Mouse (Mus musculus) neural tube, embryonic 10.5 days (tissue): ENCODE data around the gene Oprl1.

Experiments
- DNase-seq: peaks from one replicate; pipeline ENCODE4 v3.0.0-alpha.2; 2017; ENCODE audit warnings: low spot score; ENCODE audit errors: extremely low spot score

The Oprl1 gene

DNA sequence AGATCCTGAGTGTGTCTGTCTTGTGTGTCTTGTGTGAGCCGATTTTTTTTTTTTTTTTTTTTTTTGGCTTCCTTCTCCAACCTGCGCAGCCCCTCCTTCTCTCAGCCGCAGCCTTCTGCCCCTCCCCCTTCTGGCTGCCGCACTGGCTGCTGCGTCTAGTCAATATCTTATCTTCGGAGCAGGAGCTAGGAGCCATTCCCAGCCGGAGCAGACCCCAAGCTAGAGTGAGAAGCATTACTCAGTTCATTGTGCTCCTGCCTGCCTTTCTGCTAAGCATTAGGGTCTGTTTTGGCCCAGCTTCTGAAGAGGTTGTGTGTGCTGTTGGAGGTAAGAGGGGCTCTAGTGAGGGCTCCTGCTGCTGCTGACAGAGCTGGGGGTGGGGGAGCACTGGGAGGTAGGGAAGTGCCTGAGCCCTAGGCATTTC is at the start of gene Oprl1:
Gene Oprl1, plus strand, starts transcription at position 114 of the 424 bp plus-strand sequence.
- DNase-seq, result no peak

DNA sequence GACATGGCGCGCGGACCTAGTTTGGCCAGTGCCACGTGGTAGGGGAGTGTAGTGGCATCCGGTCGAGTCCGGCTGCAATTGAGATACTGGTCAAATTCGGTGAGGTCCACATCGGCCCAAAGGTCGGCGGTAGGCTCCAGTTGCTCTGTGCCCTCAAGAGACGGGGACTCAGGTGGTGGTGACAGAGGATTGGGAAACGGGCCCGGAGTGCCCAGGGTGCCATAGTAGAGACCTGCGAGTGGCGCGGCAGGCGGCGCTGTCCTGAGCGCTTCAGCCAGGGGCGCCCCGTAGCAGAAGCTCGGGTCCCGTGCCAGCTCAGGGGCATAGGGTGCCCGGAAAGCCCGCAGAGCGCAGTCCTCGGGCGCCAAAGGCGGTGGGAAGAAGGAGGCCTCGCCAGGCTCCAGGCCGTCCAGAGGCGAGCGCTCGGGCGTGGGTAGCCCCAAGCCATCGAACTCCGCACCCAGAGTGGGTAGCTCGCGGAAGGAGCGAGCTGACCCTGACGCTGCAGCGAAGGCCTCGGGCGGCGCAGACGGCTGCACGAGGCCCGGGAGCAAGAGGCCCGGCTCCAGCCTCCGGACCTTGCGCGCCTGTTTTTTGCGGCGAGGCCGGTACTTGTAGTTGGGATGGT is 44.4 kb upstream of the Oprl1 start:
- DNase-seq, result peak; percentile 52

DNA sequence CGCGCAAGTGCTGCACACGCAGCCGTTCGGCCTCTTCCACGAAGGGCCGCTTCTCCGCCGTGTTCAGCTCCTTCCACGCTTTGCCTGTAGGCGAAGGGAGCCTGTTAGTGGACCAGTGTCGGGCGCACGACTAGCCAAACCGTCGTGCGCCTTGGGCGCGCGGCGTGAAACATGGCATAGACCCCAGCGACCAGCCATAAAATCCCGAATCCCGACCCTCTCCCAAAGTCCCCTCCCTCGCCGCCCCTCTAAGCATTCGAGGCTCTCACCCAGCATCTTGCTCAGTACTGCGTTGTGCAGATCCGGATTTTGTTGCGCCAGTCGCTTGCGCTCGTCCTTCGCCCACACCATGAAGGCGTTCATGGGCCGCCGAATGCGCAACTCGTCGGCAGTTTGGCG is 43.9 kb upstream of the Oprl1 start:
- DNase-seq, result no peak

DNA sequence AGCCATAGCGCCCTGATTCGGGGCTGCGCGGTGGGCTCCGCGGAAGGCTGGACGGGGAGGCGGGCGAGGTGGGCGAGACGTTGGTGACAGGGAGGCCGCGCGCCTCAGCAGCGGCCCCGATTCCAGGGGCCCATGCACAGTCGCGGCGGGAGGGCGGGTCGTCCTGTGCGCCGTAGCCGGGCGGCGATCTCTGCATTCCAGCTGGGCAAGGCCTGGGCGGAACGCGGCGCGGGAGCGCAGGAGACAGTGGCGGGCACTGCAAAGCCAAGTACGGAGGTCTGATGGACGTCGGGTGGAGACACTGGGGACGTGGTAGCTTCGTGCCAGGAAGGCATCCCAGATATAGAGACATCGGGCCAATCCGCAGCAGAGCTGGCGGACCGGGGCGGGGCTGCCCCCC is 43.5 kb upstream of the Oprl1 start, which contains the start of gene Sox18:
Gene Sox18, minus strand, starts transcription at position 315 of the 400 bp plus-strand sequence.
- DNase-seq, result peak; percentile 58

DNA sequence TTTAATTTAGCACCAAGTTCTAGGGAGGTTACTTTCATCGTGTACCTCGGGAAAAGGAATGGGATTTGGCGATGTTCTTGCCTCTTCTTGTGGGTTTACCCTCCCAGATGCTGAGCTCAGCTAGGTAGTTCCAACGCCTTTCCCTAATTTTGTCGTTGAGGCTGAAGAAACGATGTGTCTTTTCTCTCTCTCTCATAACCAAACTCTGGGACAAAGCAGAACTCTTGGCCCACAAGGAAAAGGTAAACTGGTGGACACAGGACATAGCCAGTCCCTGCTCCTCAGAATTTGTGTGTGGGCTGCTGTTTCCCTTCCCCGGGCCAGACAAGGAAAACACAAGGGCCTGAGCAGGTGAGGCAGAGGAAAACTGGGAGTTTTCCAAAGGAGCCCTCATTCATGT is 42.8 kb upstream of the Oprl1 start:
- no peak for DNase-seq

DNA sequence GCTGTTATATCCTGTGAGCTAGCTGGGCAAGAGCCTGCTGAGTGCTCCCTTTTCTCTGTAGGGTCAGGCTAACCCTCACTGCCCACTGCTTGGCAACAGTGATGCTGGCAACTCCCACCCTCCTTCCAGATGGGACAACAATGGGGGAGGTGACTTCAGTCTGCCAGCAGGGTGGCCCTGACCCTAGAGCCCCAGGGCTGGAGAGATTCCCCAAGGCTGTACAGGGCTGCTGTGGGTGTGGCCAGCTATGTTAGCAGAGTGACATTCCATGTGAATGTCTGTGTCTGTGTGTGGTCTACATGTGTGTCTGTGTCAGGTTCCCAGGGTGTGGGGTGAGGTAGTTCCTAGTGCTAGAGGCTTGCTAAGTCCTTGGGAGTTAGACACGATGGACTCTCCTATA is 41.3 kb upstream of the Oprl1 start:
- DNase-seq, result no peak

DNA sequence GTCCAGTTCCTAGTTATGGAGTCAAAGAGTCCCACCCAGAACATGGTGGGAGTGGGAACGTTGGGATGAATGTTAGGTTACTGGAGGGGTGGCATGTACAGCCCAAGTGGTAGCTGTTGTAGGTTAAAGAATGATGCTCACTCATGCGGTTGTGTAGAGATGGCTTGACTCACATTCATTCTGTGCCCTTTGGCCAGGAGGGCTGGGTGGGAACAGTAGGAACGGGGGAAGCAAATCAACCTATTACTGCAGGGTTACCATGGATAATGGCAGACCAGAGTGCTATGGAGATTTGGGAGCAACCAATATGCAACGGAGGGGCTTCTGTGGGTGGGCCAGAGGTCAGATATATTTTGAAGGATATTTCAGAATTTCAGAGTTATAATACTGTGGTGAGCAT is 39.9 kb upstream of the Oprl1 start:
- DNase-seq, result no peak

DNA sequence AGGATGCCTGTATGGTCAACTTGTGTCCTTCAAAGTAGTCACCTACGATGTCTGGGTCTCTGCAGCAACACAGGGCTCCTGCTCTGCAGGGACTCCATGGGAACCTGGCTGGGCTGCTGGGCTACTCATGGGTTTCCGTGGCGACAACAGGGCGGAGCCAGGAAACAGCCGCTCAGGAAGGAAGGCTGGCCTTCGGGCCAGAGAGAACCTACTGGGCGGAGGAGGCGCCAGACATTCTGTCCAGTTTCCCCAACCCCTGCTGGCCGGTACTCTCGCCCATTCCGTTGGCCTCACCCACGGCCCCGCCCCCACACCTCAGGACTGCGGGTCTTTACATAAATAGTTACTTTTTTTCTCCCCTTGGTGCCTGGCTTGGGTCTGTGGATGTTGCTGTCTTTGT is 39.4 kb upstream of the Oprl1 start:
- DNase-seq, result peak; percentile 57

DNA sequence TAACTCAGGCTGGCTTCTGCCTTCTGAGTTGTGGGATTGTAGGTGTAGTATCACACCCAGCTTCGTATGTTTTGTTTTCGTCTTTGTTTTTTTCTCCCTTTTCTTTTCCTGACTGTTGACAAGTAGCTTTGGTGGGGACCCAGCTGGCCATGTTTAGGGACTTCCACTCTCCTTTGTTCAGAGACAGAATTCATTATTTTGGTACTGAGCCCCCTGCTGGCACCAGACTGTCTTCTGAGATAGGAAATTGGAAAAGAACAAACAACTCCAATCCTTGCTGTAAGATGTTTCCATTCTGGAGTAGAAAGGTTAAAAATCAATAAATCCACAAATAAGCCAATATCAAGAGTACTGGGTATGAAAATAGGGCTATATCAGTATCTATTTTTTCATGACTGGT is 38.4 kb upstream of the Oprl1 start:
- DNase-seq, result no peak

DNA sequence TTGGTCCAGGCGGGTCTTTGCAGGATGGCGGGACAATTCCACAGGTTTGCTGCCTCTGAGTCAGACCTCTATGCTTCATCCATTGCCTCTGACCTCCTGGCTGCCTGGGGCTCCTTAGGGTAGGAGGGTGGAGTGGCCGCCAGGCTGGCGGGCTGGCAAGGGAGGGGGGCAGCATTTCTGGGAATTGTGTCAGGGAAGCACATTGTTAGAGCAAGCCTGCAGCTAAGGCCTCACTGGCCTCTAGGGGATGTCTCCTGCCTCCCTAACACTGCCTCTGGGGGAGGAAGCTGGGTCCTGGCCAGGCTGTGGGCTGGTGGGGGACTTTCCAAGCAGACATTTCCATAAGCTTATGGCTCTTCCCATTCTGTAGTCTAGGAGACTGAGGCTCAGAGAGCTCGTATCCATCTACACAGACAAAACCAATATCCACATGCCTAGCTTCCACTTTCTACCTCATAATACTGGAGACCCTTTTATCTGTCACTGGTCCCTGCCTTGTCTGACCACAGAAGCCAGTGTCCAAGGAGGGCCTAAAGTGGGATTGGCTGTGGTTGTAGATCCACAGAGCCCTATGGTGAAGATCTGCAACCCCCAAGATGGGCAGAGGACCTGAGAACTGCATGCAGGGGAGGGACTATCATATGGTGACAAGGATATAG is 37.6 kb upstream of the Oprl1 start:
- DNase-seq, result no peak

DNA sequence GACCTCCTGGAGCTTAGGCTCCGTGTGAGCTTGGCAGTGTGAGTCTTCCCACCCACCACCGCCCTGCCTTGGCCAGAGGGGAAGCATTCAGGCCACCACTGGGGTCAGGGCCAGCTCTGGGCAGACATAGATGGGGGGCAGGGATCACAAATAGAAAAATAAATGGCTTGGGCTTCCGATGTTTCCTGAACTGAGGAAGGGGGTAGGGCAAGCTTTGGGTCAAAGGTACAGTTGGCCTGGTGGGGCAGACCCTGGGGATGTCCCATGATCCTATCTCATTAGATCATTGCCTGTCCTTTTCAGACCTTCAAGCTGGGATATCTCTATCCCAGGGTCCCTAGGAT is 37.1 kb upstream of the Oprl1 start:
- DNase-seq, result no peak

DNA sequence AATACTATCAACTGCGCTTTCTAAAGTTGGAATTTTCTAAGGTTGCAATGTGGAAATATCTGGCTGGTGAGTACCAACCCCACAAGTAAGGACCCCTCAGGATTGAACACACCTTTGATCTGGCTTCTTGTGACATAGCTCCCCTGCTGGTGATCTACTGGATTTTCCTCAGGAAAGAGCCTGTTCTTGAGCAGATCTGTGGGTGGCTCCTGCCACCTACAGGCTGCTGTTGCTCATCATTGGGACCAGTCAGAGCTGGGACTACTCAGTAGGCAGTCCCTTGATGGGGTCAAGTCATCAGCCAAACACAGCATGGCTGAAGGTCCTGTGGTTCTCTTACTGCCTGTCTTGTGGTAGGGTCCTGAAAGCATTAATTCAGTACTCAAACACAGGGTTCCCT is 36.0 kb upstream of the Oprl1 start:
- peak; percentile 57 for DNase-seq

DNA sequence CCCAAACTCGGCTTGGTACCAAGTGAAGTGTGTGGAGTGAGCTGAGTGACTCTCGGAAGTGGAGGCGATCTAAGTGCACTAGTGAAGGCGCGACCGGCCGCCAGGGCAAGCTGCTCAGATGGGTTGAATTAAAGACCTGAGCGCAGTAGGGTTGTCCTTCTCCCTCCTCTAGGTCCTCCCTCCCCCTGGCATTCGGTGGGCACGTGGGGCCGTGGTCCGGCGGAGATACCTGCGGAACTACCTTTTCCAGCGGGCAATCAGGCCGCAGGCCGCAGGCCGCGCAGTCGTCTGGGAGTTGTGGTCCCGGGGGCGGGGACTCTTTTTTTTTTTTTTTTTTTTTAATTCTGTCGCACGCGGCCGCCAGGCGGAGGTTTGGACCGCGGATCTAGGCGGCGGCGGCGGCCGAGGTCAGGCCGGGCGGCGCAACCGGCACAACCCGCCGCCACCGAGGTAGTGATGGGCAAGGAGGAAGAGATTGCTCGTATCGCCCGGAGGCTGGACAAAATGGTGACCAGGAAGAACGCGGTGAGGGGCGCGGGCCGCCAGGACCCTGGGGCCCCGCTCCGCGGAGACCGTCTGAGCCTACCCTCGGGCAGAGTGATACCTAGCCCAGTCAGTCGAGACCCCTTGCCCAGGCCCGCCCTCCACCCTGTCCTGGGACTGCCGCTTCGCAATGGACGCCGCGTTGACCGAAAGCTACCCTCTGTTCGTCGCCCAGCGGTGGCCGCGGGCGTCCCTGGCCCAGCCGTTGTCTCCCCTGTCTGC is 34.7 kb upstream of the Oprl1 start, which contains the start of gene Tcea2:
Gene Tcea2, plus strand, starts transcription at position 360 of the 765 bp plus-strand sequence.
- peak; percentile 79 for DNase-seq

DNA sequence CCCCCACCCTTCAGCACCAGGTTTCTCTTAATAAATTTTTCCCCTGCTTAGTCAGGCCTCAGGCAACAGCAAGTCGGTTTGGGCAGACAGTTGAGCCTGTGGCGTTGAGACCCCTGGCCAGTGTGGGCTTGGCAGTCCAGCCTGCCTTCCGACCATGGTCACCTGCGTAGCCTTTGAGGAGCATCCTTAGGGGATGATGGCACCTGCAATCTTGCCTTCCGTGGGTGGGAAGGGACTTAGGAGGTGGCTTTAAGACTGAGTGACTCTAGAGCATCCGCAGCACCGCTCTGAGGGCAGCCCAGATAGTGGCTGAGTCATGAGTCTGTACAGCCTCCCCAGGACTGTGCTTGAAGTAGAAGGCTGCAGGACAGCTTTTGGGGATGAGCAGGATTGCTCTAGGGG is 34.1 kb upstream of the Oprl1 start:
- no peak for DNase-seq

DNA sequence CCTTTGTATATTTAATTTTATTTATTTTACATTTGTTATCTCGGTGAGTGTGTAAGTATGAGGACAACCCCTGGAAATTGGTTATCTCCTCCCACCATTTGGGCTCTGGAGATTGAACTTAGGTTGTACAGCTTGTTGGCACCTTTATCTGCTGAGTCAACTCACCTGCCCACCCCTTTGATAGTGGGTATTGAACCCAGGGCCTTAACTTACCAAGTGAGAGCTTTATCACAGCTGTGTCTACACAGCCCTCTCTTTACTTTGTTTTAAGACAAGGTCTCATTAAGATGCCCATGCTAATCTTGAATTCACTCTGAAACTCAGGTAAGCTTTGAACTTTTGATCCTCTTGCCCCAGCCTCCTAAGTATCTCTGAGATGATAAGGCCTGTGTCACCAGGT is 32.8 kb upstream of the Oprl1 start:
- no peak for DNase-seq

DNA sequence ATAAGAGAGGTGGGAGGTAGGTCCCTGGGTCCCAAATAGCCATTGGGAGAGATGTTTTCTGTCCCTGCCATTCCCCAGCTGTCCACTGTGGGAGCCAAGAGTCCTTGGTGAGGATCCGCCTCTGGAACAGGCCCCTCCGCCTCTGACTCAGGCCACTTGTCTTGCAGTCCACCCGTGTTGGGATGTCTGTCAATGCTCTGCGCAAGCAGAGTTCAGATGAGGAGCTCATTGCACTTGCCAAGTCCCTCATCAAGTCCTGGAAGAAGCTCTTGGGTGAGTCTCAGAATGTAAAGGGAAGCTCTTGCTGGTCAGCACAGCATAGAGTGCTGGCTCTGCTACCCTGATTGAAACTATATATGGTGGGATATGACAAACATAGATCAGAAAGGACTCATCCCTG is 31.4 kb upstream of the Oprl1 start:
- DNase-seq, result no peak

DNA sequence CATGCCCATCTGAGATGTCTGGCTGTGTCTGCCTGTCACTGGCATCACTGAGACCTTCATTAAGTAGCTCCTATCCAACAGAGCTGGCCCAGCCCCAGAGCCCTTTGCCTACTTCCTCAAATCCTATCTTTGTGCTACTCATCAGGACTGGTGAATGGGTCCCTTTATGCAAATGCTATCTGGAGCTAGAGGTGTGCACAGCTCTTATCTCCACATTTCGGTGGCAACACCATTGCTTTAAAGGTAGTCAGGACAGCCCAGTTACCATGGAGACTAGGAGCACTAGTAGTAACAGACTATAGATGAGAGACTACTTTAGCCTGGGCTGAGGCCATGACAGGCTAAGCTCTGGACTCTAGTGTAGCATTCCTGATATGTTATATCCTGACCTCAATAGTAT is 30.1 kb upstream of the Oprl1 start:
- no peak for DNase-seq

DNA sequence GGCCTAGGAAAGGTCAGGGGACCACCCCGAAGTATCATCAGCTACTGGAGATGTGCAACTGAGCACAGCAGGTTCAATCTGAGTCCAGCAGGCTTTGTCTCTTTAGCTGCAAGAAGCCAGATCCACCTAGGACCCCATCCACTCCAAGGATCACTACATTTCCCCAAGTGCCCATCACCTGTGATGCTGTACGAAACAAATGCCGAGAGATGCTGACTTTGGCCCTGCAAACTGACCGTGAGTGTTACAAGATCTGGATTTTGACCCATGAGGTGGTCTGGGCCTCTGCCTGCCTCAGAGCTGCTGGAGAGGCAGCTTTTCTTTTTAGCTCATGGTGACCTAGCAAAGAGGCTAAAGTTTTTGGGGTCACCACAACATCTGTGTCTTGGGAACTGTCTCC is 29.1 kb upstream of the Oprl1 start:
- DNase-seq, result no peak

DNA sequence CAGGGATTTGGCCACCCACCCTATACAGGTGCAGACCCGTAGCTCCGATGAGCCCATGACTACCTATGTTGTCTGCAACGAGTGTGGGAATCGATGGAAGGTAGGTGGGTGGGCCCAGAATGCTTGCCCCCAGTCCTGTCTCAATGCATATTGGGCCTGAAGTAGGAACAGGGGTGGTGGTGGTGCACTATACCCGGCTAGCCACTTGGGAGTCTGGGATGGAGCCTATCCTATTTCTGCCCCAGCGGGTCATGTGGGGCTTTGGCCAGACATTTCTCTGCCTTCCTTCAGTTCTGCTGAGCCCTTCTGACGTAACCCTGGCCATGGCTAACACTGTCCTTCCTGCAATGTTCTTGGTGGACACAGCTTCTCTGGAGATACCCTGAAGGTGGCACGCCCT is 27.2 kb upstream of the Oprl1 start:
- no peak for DNase-seq

DNA sequence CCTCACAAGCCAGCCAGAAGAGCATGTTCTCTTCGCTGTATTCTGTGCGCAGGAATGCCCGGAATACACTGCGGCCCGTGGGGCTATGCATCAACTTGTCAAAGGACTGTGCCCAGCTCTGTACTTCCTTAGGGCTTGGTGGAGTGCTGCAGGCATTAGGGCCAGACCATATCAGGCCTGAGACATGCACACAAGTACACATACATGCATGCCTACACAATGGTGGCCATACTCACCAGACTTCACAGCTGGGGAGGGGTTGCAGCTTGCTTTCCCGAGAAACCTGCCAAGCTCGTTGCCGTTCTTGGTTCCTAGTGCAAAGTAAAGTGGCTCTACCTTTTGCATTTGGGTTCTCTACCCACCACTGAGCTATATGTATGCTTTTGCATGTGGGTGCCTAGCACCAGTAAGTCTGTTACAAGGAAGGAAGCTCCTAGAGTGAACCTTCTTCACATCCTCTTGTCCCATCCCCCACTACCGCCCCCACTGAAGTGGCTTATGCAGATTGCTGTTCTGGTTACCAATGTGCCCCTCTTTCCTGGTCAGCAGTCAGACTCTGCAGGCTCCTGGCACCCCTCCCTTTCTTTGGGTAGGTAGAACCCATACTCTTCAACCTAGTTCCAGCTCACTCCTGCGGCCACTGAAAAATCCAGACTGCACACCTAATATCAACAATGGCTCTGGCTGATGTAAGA is 25.2 kb upstream of the Oprl1 start:
- DNase-seq, result no peak

DNA sequence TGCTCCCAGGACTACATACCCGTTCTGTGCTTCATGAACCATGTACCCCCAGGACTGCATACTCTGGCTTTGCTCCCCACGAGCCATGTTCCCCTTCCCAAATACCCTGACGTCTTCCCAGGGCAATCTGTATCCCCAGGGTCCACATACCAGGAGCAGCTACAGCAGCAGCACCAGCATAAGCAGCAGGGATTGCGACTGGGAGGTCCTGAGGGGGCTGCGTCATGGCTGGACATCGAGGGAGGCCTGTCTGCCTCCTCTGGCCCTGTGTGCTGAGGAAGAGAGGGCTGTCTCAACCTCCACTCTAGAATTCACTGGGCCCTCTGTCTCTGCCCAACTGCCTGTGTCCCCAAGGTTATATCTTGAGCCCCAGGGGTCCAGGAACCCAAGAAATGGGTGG is 23.7 kb upstream of the Oprl1 start:
- DNase-seq, result no peak

DNA sequence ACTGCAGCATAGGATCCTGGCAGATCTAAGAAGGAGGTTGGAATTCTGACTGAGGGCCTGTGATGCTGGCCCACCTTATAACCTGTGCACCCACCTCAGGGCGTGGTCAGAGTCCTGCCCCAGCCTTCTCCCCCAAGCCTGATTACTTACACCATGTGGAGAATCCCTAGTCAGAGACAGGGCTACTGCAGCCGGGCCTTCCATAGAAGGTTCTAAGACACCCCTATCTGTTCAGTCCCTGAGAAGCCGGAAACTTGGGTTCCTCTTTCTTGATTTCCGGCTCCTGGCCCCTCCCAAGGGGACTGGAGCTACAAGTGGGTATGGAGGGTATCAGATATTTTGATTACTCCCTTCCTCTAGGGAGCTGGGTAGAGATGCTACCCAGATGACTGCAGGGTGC is 23.2 kb upstream of the Oprl1 start:
- no peak for DNase-seq
